Mouse (Mus musculus): ENCODE results near the gene Apol7c.
"Not testable (repeated sequence)": the region's sequence is repeated elsewhere in the genome, so short reads cannot be mapped to it uniquely, and the experiment has no call there.

The Apol7c gene

GRCm38 (mm10) chr15:77533216-77533615 is at the start of gene Apol7c:
Gene Apol7c (minus strand): TSS chr15:77533316.
- DNase-seq, result no peak

- DNase-seq, result no peak
Measured at GRCm38 (mm10) chr15:77581681-77582080, 48.6 kb upstream of the Apol7c start.

DNA sequence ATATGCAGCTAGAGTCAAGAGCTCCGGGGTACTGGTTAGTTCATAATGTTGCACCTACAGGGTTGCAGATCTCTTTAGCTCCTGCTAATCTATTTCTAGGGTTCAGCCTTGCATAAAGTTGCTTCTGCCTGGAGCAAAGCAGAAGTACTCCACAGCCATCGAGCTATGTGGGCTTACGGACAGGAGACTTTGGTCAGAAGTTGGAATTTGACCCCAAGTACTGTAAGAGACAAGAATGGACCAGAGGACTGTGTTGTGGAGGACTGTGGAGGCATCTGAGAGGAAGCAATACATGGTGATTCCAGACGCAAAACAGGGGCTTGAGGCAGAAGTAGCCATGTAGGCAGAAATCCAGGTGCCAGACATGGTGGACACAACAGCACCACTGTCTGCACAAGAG is 46.2 kb upstream of the Apol7c start:
- no peak for DNase-seq

- no peak for DNase-seq
Measured at GRCm38 (mm10) chr15:77578801-77579200, 45.7 kb upstream of the Apol7c start.

DNA sequence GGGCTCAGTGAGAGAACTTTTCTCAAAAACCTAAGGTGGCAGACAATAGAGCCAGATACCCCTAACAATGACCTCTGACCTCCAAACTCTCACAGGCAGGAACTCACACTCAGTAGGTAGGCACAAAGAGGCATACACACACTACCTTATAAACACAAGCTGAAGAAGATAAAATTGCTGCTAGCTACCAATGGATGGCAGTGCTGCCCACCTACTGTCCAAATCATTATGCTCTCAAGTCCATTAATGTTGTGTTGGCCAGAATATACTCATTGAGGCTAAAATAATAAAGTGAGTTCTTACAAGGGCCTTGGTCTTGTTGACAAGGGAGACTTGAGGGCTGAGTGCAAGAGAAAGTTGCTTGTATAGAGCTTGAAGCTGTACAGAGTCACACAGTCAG is 30.1 kb upstream of the Apol7c start:
- no peak for DNase-seq

- DNase-seq, result no peak
Measured at GRCm38 (mm10) chr15:77561792-77562191, 28.7 kb upstream of the Apol7c start, which contains the start of gene 1700025B11Rik. Gene 1700025B11Rik (minus strand): TSS chr15:77561892.

DNA sequence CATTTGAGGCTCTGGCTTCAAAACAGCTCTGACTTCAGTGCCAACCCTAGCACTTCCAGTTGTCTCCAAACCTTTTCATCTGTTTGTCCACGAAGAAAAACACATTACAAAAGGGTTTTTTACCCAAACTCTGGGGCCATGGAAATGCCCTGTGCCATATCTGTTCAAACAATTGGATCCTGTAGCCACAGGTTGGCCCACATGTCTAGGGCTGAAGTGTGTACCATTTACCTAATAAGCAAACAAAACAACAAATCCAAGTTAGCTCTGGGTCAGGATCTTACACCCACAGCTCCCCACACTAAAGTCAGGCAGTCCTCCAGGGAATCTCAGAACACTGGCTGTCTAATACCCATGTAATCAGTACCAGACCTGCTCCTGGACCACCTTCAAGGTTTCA is 6.1 kb upstream of the Apol7c start:
- DNase-seq, result not testable (repeated sequence)

DNA sequence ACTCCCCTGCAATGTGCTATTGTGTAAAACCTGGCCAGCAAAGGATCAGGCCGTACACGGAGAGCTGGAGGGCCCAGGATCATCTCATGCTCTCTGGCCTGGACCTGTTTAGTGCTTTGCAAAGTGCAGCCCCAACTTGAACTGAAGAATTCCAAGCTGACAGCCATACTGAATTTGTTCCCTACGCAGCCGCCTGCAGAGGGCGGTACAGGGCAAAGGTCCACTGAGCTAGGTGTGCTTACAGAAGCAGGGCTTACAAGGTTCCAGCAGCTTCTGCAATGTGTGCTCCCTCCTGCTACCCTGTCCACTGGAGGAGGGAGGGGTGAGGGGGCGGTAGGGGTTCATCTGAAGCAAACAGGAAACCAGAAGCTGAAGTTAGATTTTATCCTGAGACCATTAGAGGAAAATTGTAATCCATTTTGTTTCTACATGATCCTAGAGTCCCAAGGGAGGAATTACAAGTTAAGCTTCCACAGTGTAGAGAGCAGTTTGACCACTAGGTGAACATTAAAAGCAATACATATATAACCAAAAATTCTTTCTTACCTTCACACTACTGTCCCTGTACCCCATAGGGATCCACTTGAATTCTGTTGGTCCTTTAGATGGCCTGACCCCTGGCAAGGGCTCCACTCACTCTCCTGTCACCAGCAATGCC is 9.8 kb downstream of the Apol7c start:
- peak; percentile 75 for DNase-seq

GRCm38 (mm10) chr15:77520596-77520995 is 12.5 kb downstream of the Apol7c start:
- DNase-seq, result not testable (repeated sequence)

GRCm38 (mm10) chr15:77507966-77508365 is 25.1 kb downstream of the Apol7c start, which contains the start of gene Apol11a:
Gene Apol11a (plus strand): TSS chr15:77508271.
- DNase-seq, result not testable (repeated sequence)

- not testable (repeated sequence) for DNase-seq
Measured at GRCm38 (mm10) chr15:77494694-77495093, 38.4 kb downstream of the Apol7c start.

DNA sequence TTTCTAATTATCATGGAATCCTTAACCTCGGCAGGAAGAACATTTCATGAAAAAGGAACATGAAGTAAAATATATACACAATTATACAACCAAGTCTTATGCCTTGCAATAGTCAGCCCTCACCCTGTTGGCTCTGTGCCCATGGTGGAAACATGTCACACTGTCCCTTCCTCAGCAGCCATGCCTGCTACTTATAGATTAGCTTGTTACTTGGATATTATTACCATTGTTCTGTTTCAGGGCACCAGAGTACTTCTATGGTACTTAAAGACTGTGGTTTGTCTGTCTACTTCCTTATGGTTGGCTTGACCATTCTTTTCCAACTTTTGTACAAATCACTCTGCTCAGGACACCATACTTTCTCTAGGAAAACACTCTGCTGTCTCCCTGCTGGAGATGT is 39.9 kb downstream of the Apol7c start:
- not testable (repeated sequence) for DNase-seq

DNA sequence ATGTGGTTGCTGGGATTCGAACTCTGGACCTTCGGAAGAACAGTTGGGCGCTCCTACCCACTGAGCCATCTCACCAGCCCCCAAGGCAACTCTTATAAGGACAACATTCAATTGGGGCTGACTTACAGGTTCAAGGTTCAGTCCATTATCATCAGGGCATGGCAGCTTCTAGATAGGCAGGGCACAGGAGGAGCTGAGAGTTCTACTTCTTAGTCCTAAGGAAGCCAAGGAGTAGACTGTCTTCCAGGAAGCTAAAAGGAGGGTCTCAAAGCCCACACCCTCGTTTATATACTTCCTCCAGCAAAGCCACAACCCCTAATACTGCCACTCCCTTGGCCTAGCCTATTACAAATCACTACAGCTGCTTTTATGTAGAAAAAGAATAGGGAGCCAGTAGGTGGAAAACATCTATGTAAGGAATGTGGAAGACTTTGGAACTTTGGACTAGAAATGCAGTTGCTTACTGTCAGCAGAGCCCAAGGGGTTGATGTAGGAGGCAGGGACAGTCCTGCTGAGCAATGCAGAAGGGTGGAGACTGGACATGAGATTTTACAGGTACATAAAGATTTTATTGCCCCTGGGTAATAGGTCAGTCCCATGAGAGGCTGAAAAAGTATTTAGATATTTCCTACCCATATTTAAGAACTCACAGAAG is 50.8 kb downstream of the Apol7c start:
- no peak for DNase-seq

GRCm38 (mm10) chr15:77476693-77477092 is 56.4 kb downstream of the Apol7c start, which contains the start of gene Apol10a:
Gene Apol10a (plus strand): TSS chr15:77477047.
- not testable (repeated sequence) for DNase-seq
